ENCODE assay signal across 8 mouse cellular contexts in the genomic region with DNA sequence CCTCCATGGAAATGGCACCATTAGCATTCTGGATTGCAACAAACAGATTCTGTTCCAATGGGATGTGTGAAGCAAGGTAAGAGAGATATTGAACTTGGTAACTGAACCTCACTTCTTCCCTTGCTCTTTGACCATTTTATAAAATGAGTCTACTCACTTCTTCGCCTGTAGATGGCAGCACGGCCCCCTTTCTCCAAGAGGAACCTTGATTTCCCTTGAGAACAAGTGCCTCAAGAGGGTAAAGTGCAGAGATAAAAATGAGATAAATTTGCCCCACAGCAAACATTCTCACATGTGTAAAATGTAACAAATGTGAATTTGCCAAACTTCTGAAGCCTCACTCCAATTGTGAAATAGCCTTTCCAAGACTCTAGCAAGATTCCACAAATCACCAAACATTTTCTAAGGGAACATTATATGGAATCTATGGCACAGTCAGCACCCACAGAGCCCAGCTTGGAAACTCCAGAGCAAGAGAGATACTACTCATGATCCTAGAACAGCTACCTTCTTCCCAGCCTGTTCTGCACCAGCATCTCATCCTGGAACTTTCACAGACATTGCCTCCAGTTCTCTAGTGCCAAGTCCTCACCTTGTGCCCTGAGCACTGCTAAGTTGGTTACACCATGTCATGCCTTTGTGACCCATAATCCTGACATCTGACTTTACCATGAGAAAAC.
DNase-seq lines count a peak whose midpoint lies in the region; ATAC-seq and TF ChIP-seq lines count a peak whose summit lies in the region.

No protein-coding gene starts in this region.

- TF ChIP-seq POLR2A in CH12.LX (IDR thresholded peaks at IDR 0.05; ENCODE audit: low read depth, low read length): no peak

- DNase-seq in hindbrain, embryonic 10.5 days (ENCODE audit: low spot score): peak; percentile 34
- peak; percentile 37 for DNase-seq in CH12.LX (ENCODE audit: extremely low read depth)
- peak; percentile 63 for DNase-seq in adrenal gland, postnatal 14 days
- DNase-seq in gastrocnemius, postnatal 14 days: peak; percentile 15
- DNase-seq in large intestine, adult 2 months (ENCODE audit: low read depth, low spot score): peak; percentile 32
- peak; percentile 3 for DNase-seq in retina, postnatal 7 days (ENCODE audit: low read depth, low spot score)
- DNase-seq in spleen, postnatal 4 days (ENCODE audit: low spot score in 2 of 2): no peak

- no peak for TF ChIP-seq EP300 in CH12.LX (IDR thresholded peaks at IDR 0.05; ENCODE audit: low read length)

- intact Hi-C loops in gastrocnemius, postnatal 14 days (cut with DNase I; ENCODE audit: low total_unique reads): loop anchor here (5.0 kb wide), 2 partner anchors 61 to 291 kb away; a partner anchor contains a TSS

- no peaks in the 10 kb centered on the region for H3K4me1 ChIP-seq in hindbrain, embryonic 10.5 days (replicated peaks)
- no peaks in the 10 kb centered on the region for H3K4me1 ChIP-seq in hindbrain, embryonic 12.5 days
- no peaks in the 10 kb centered on the region for H3K4me1 ChIP-seq in CH12.LX (ENCODE audit: control insufficient read depth in 1 of 2, insufficient read depth in 2 of 2)

- H3K9me3 ChIP-seq in hindbrain, embryonic 10.5 days: no peaks in the 10 kb centered on the region
- H3K9me3 ChIP-seq in hindbrain, embryonic 12.5 days (replicated peaks): no peaks in the 10 kb centered on the region
- no peaks in the 10 kb centered on the region for H3K9me3 ChIP-seq in CH12.LX (replicated peaks; ENCODE audit: low read length)

- H3K27me3 ChIP-seq in hindbrain, embryonic 10.5 days (ENCODE audit: insufficient read depth, poor library complexity, severe bottlenecking): no peaks in the 10 kb centered on the region; the same call in 1 of the 2 replicates
- H3K27me3 ChIP-seq in hindbrain, embryonic 12.5 days: no peaks in the 10 kb centered on the region
- H3K27me3 ChIP-seq in CH12.LX (replicated peaks): peaks cover 42% of the 10 kb centered on the region

- dilution Hi-C loops in CH12.LX (cut with MboI; ENCODE audit: extremely low pct_ligation_motif_present, extremely low pct_unique_long_range_greater_than_20kb, low sequenced_read_pairs): no loop called here

- in situ Hi-C loops in CH12.LX (cut with MboI; ENCODE audit: low pct_ligation_motif_present, low pct_unique_long_range_greater_than_20kb, low sequenced_read_pairs): no loop called here

- 1% methylated on average over 2 of the region's 2 CpGs for WGBS in hindbrain, embryonic 10.5 days
- 0% methylated on average over 2 of the region's 2 CpGs for WGBS in hindbrain, embryonic 12.5 days
- 1% methylated on average over 2 of the region's 2 CpGs for WGBS in large intestine, adult 2 months

- no peak for ATAC-seq in hindbrain, embryonic 12.5 days (ENCODE audit: low FRiP score)

- no peak overlapping the region for H3K4me3 ChIP-seq in hindbrain, embryonic 10.5 days
- no peak overlapping the region for H3K4me3 ChIP-seq in hindbrain, embryonic 12.5 days
- no peak overlapping the region for H3K4me3 ChIP-seq in CH12.LX (replicated peaks in 1 of 3; ENCODE audit: low read depth in 2 of 3, low read length in 2 of 3, poor library complexity in 1 of 3)

- no peaks in the 10 kb centered on the region for H3K36me3 ChIP-seq in hindbrain, embryonic 10.5 days
- no peaks in the 10 kb centered on the region for H3K36me3 ChIP-seq in hindbrain, embryonic 12.5 days
- H3K36me3 ChIP-seq in CH12.LX (replicated peaks in 1 of 2; ENCODE audit: control insufficient read depth in 1 of 2, insufficient read depth in 1 of 2, low read length in 1 of 2): no peaks in the 10 kb centered on the region

- no peaks in the 10 kb centered on the region for H3K79me2 ChIP-seq in CH12.LX (replicated peaks; ENCODE audit: control insufficient read depth, extremely low read depth, insufficient read depth, poor library complexity, severe bottlenecking)

- peak; percentile 51 to 56 for TF ChIP-seq CTCF in CH12.LX (conservative IDR thresholded peaks at IDR 0.05 in 1 of 2, IDR thresholded peaks at IDR 0.05 in 1 of 2; ENCODE audit: low read depth in 2 of 2, low read length in 2 of 2)

- no peak overlapping the region for H3K9ac ChIP-seq in hindbrain, embryonic 12.5 days
- no peak overlapping the region for H3K9ac ChIP-seq in CH12.LX (ENCODE audit: insufficient read depth, low read depth)

- H3K27ac ChIP-seq in hindbrain, embryonic 10.5 days: no peak overlapping the region
- no peak overlapping the region for H3K27ac ChIP-seq in hindbrain, embryonic 12.5 days
- no peak overlapping the region for H3K27ac ChIP-seq in CH12.LX (ENCODE audit: insufficient read depth, low read depth)

- no peak overlapping the region for H3K4me2 ChIP-seq in hindbrain, embryonic 12.5 days (replicated peaks)
- H3K4me2 ChIP-seq in CH12.LX (ENCODE audit: insufficient read depth, low read depth, poor library complexity, severe bottlenecking): no peak overlapping the region

- peak; percentile 38 for TF ChIP-seq RAD21 in CH12.LX (IDR thresholded peaks at IDR 0.05; ENCODE audit: low read depth, low read length)

TF ChIP-seq in CH12.LX, 34 proteins besides CTCF, POLR2A, EP300 and RAD21:
- no peak for TF ChIP-seq POLR2AphosphoS2 (IDR thresholded peaks at IDR 0.05; ENCODE audit: low read depth, low read length)
- no peak for TF ChIP-seq MAZ (IDR thresholded peaks at IDR 0.05; ENCODE audit: low read depth, low read length)
- TF ChIP-seq CHD2 (IDR thresholded peaks at IDR 0.05; ENCODE audit: low read length): no peak
- no peak for TF ChIP-seq ZMIZ1 (IDR thresholded peaks at IDR 0.05; ENCODE audit: low read depth, low read length)
- no peak for TF ChIP-seq CHD1 (IDR thresholded peaks at IDR 0.05; ENCODE audit: low read depth, low read length)
- no peak for TF ChIP-seq TCF12 (IDR thresholded peaks at IDR 0.05; ENCODE audit: low read depth, low read length)
- no peak for TF ChIP-seq JUN (IDR thresholded peaks at IDR 0.05; ENCODE audit: insufficient read depth, low read depth, low read length)
- no peak for TF ChIP-seq MYC (IDR thresholded peaks at IDR 0.05; ENCODE audit: low read depth, low read length)
- no peak for TF ChIP-seq NELFE (IDR thresholded peaks at IDR 0.05; ENCODE audit: low read depth, low read length)
- no peak for TF ChIP-seq SMC3 (IDR thresholded peaks at IDR 0.05; ENCODE audit: low read depth, low read length)
- no peak for TF ChIP-seq USF2 (conservative IDR thresholded peaks at IDR 0.05; ENCODE audit: low read depth, low read length)
- TF ChIP-seq KAT2A (IDR thresholded peaks at IDR 0.05; ENCODE audit: insufficient replicate concordance, low read length): no peak
- TF ChIP-seq ZNF384 (IDR thresholded peaks at IDR 0.05; ENCODE audit: low read depth, low read length): no peak
- TF ChIP-seq ETS1 (conservative IDR thresholded peaks at IDR 0.05; ENCODE audit: low read depth, low read length): no peak
- TF ChIP-seq MXI1 (IDR thresholded peaks at IDR 0.05; ENCODE audit: low read depth, low read length): no peak
- TF ChIP-seq TBP (conservative IDR thresholded peaks at IDR 0.05; ENCODE audit: low read depth, low read length): no peak
- TF ChIP-seq IRF4 (IDR thresholded peaks at IDR 0.05; ENCODE audit: low read depth, low read length): no peak
- no peak for TF ChIP-seq HCFC1 (IDR thresholded peaks at IDR 0.05; ENCODE audit: low read depth, low read length)

Comparison
In these comparisons a context has a peak if more than half of its experiments do, and no peak if none do; other contexts are left out.
1. DNase-seq: peak in hindbrain, embryonic 10.5 days (single experiment), CH12.LX (single experiment), adrenal gland, postnatal 14 days (single experiment), gastrocnemius, postnatal 14 days (single experiment), large intestine, adult 2 months (single experiment) and retina, postnatal 7 days (single experiment); none in spleen, postnatal 4 days (0 of 2).